Mouse (Mus musculus): ENCODE data around the gene Cecr2.
"Not testable (repeated sequence)": the region's sequence is repeated elsewhere in the genome, so short reads cannot be mapped to it uniquely, and the experiment has no call there.

The Cecr2 gene

GRCm38 (mm10) chr6:120776286-120776685 is 110.1 kb downstream of the Cecr2 start:
- DNase-seq = no peak

GRCm38 (mm10) chr6:120777533-120777932 is 111.4 kb downstream of the Cecr2 start:
- no peak for DNase-seq

- peak; percentile 19 for DNase-seq
These were observed 112.1 kb downstream of the Cecr2 start for GRCm38 (mm10) chr6:120778226-120778625.

DNA sequence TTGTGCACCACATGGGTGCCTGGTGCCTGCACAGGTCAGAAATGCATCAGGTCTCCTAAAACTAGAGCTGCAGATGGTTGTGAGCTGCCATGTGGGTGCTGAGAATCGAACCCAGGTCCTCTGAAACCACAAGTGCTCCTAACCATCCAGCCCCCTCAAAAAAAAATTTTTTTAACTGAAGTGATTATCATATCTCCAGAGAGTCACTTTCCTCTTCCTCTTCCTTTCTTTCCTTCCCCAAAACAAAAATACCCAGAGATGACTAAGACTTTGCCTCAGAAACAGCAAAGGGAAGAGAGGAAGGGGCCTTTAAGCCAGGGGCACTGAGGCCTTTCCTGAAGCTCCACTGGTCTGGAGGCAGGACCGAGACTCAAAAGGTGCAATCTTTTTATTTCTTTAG is 116.8 kb downstream of the Cecr2 start:
- DNase-seq = no peak

DNA sequence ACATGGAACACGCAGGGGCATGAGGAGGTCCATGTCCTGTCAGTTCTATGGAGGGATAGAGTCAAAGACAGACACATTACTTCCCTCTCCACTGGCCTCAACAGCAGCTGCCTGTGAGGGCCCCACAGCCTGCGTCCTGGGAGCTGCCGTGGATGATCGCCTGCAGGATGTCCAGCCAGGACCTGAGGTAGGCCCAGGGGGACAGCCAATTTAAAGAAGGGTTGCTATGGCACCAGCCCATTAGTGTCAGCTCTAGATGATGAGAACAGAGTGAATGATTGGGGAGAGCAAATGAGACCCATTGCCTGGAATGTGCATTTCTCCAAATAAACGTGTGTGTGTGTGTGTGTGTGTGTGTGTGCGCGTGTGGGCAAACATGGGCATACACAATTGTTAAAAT is 118.2 kb downstream of the Cecr2 start:
- DNase-seq = no peak

DNA sequence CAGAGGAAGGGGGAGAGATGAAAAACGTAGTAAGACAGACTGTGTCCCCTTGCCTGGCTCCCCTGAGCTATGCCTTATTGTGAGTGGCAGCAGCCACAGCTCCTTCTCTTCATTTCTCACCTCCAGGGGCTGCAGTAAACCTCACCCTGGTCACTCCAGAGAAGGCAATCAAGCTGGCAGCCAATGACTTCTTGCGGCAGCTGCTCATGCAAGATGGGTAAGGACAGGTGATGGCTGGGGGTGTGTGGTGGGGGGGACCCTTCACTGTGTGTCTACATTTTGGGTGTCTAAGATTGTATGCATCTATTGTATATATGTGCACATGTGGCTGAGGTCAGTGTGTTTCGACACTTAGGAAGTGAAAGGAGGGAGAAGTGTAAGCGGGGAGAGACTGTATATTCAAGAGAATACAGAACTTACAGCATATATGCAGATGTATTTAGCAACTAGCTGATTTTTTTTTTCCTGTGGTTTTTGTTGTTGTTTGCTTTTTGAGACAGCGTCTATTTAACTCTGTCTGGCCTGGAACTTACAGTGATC is 122.0 kb downstream of the Cecr2 start:
- DNase-seq = no peak

DNA sequence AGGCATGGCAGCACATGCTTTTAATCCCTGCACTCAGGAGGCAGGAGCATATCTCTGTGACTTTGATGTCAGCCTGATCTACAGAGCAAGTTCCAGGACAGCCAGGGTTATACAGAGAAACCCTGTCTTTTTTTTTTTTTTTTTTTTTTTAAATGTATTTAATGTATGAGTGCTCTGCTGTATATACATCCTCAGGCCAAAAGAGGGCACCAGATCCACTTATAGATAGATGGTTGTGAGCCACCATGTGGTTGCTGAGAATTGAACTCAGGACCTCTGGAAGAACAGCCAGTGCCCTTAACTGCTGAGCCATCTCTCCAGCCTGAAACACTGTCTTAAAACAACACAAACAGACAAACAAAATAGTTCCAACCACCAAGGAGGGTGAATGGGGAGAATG is 122.7 kb downstream of the Cecr2 start:
- no peak for DNase-seq

DNA sequence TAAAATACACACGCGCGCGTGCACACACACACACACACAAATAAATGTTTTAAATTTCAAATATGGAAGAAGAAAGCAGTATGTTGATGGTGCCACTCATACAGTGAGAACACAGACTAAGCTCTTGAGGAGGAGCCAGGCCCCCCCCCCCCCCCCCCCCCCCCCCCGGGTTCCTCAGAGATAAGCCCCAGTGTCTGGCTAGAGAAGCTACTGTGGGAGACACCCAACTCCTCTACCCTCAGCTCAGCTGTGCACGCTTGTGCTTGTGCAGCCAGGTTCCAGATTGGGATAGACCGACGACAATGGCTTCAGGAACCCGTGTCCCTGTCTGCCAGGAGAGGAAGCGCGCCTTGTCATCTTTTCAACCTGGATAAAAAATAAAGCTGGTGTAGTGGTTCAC is 124.0 kb downstream of the Cecr2 start:
- DNase-seq = no peak

- no peak for DNase-seq
These were observed 124.5 kb downstream of the Cecr2 start for GRCm38 (mm10) chr6:120790717-120791116.

DNA sequence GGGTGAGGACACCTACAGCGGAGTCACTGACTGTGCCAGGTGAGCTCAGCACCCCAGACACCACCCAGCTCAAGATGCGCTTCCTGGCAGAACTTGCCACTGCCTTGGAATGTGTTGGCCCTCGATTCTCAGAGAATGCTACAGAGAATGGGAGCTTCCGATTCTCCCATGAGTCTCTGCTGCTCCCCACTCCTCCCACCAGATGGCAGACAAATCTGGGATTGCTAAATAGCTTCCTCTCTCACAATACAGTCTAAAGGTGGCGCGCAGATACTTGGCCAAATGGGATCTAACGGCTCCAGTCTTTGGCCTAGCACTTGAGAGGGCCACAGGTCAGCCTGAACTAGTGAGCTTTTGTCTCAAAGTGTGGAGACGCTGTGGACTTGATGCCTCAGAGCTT is 126.8 kb downstream of the Cecr2 start:
- no peak for DNase-seq

DNA sequence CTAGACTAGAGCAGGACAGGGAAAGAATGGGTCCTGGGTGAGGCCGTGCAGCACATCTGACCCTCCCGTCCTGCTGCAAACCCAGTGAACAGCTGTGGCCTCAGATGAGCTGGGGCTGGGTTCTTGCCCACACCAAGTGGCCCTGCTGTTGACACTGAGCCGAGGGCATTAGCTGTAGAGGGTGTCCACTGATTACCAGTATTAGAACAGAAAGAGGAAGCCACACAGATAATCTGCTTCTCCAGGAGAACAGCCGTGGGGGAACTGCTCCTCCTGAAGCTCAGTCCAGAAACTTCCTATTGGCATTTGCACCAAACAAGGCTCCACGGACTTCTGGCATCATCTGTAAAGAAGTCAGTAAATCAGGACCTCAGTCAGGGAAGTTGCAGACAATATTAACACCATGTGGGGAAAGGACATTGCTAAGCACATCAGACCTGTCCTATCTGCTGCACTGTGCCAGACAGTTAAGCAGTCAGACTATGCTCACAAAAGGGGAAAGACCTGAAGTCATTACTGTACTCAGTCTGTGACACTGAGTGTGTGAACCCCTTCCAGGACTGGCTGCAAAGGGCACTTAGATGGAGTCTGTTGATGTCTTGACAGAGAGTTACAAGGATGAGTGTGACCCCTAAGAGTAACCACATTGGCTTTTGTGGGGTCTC is 129.4 kb downstream of the Cecr2 start:
- DNase-seq = no peak

- no peak for DNase-seq
These were observed 129.9 kb downstream of the Cecr2 start for GRCm38 (mm10) chr6:120796111-120796510.

GRCm38 (mm10) chr6:120798019-120798418 is 131.8 kb downstream of the Cecr2 start:
- no peak for DNase-seq

- DNase-seq = no peak
These were observed 132.7 kb downstream of the Cecr2 start for GRCm38 (mm10) chr6:120798905-120799304.

DNA sequence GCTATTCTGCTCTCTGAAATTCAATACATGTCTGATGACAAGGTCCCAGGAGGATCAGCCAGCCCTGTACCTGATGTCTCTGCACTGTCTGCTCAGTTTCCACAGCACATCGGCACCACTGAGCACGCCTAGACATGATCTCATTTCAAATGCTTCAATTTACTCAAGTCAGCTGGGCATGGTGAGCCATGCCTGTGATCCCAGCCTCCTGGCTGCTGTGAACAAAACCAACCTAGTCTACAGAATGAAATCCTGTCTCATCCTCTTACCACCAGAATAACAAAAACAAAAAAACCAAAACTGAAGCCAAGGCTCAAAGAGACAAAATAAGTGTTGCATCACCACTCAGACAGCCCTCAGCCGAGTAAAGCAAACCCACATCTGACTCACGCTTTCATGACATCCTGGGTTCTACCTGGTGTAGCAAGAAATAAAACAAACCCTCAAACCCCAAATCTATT is 133.4 kb downstream of the Cecr2 start:
- DNase-seq = no peak

DNA sequence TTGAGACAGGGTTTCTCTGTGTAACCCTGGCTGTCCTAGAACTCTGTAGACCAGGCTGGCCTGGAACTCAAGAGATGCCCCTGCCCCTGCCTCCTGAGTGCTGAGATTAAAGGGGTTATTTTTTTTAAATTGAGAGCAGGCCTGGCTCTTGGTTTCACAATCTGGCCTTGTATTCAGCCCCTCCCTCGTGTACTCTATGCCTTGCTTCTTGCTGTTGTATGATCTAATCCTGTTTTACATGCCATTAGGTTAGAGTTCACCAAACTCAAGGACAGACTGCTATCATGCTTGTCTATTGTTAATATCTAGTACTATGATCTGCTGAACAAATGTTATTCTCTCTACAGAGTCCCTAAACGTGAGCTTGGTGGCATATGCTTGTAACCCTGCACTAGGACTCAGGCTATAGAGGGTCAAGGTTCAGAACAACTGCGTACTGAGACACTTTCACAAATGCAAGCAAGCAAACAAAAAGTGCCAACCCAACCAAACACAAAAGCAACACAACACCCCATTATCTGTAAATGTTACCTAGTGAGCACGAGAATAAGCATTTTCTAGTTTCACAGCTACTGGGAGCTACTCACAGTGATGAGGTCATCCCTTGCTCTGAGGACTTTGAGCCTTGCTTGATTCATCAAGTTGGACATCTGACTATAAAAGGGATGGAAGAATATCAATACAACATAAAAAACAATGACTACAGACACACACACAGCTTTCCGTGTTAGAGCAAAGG is 141.0 kb downstream of the Cecr2 start:
- DNase-seq = no peak

DNA sequence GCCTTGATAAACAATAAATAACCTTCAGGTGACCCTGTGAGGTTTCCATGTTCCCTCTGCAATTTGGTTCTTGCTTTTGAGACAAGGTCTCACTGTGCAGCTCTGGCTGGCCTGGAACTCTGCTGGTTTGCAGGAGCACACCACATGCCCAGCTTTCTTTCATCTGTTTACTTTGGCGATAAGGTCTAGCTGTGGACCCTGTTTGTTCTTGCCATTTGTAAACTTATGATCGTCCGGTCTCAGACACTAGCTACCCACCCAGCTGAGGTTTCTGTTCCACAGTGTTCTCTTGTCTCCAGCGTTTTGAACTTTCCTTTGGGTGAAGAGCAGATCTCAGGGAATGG is 141.5 kb downstream of the Cecr2 start:
- no peak for DNase-seq

- not testable (repeated sequence) for DNase-seq
These were observed 145.8 kb downstream of the Cecr2 start for GRCm38 (mm10) chr6:120811999-120812398.

GRCm38 (mm10) chr6:120819294-120819693 is 153.1 kb downstream of the Cecr2 start:
- peak; percentile 25 for DNase-seq

GRCm38 (mm10) chr6:120820144-120820543 is 154.0 kb downstream of the Cecr2 start:
- peak; percentile 41 for DNase-seq

Data from kidney, adult 18-20 months (tissue).